8 mouse cellular contexts compared by ENCODE assay signal in the genomic region with DNA sequence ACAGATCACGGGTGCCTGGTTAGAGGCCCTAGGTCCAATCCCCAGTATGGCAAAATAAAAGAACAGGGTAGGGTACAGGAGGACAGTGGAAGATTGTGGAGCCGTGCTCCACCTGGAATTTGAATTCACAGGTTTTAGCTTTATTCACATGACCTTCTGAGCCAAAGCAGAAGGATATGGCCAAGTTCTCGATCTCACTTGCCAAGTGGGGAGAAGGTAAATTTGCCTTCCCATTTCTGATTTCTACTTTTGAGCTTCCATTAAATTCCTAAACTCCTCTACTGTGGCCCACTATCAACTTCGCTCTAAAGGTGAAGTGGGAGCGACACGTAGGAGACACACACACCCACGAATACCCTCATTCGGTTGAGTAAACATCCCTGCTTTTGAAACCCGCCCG. TPM values are rescaled to one million over a fixed set of nuclear protein-coding genes. Genes with fewer than 3 reads are reported as not detected.
DNase-seq lines count a peak whose midpoint lies in the region; ATAC-seq and TF ChIP-seq lines count a peak whose summit lies in the region.

No protein-coding gene starts in this region.

- H3K4me3 ChIP-seq in heart, embryonic 13.5 days: peak overlapping the region; percentile 90
- peak overlapping the region; percentile 83 for H3K4me3 ChIP-seq in ES-Bruce4 (ENCODE audit: low read depth, low read length)
- H3K4me3 ChIP-seq in forebrain, embryonic 14.5 days (ENCODE audit: low read depth, low read length): peak overlapping the region; percentile 96
- peak overlapping the region; percentile 96 for H3K4me3 ChIP-seq in liver, embryonic 15.5 days (replicated peaks)

- no peaks in the 10 kb centered on the region for H3K9me3 ChIP-seq in heart, embryonic 13.5 days
- no peaks in the 10 kb centered on the region for H3K9me3 ChIP-seq in ES-Bruce4 (replicated peaks; ENCODE audit: control insufficient read depth, insufficient read depth, low read length, poor library complexity, severe bottlenecking)
- no peaks in the 10 kb centered on the region for H3K9me3 ChIP-seq in forebrain, embryonic 14.5 days (replicated peaks; ENCODE audit: control insufficient read depth, low read length)
- no peaks in the 10 kb centered on the region for H3K9me3 ChIP-seq in liver, embryonic 15.5 days (replicated peaks)

- no peak for ATAC-seq in heart, embryonic 13.5 days (ENCODE audit: extremely low read depth, insufficient number of reproducible peaks, low FRiP score, low TSS enrichment)
- ATAC-seq in forebrain, embryonic 14.5 days: no peak
- ATAC-seq in liver, embryonic 15.5 days (ENCODE audit: insufficient read depth): no peak
- no peak for ATAC-seq in CD4-positive, CD25-positive, alpha-beta regulatory T cell, adult 4 months

- H3K36me3 ChIP-seq in heart, embryonic 13.5 days: peaks cover 11% of the 10 kb centered on the region
- H3K36me3 ChIP-seq in ES-Bruce4 (ENCODE audit: control insufficient read depth, insufficient read depth, low read length, poor library complexity, severe bottlenecking): peaks cover 22% of the 10 kb centered on the region
- H3K36me3 ChIP-seq in forebrain, embryonic 14.5 days (ENCODE audit: control insufficient read depth, insufficient read depth, low read length): peaks cover 24% of the 10 kb centered on the region
- H3K36me3 ChIP-seq in liver, embryonic 15.5 days (replicated peaks): peaks cover 32% of the 10 kb centered on the region

- DNase-seq in heart, adult 8-10 months (ENCODE audit: low spot score): no peak
- DNase-seq in forebrain, embryonic 14.5 days (ENCODE audit: low spot score): no peak
- DNase-seq in thymus, postnatal 25 days: no peak
- no peak for DNase-seq in urinary bladder, postnatal 25 days (ENCODE audit: low spot score)

- no peaks in the 10 kb centered on the region for H3K27me3 ChIP-seq in heart, embryonic 13.5 days (replicated peaks)
- H3K27me3 ChIP-seq in ES-Bruce4 (ENCODE audit: control insufficient read depth, insufficient read depth, low read length, poor library complexity, severe bottlenecking): no peaks in the 10 kb centered on the region
- H3K27me3 ChIP-seq in forebrain, embryonic 14.5 days (replicated peaks; ENCODE audit: control insufficient read depth, insufficient read depth, low read length): no peaks in the 10 kb centered on the region
- peaks cover 2% of the 10 kb centered on the region; the same call in 1 of the 2 replicates for H3K27me3 ChIP-seq in liver, embryonic 15.5 days

- peaks cover 54% of the 10 kb centered on the region for H3K4me1 ChIP-seq in heart, embryonic 13.5 days
- H3K4me1 ChIP-seq in ES-Bruce4 (ENCODE audit: control insufficient read depth, insufficient read depth, low read length): peaks cover 2% of the 10 kb centered on the region
- peaks cover 45% of the 10 kb centered on the region for H3K4me1 ChIP-seq in forebrain, embryonic 14.5 days (ENCODE audit: control insufficient read depth, insufficient read depth, low read length)
- H3K4me1 ChIP-seq in liver, embryonic 15.5 days (replicated peaks): peaks cover 57% of the 10 kb centered on the region

- TF ChIP-seq EP300 in ES-Bruce4 (IDR thresholded peaks at IDR 0.05; ENCODE audit: insufficient read depth, low read depth, low read length): no peak

- WGBS in heart, embryonic 13.5 days: 8% methylated on average over 10 of the region's 10 CpGs
- 14% methylated on average over 10 of the region's 10 CpGs for WGBS in forebrain, embryonic 14.5 days
- 10% methylated on average over 10 of the region's 10 CpGs for WGBS in liver, embryonic 15.5 days (ENCODE audit: insufficient replicate concordance)

- H3K4me2 ChIP-seq in heart, embryonic 13.5 days: peak overlapping the region; percentile 94
- H3K4me2 ChIP-seq in forebrain, embryonic 14.5 days (ENCODE audit: low read length): peak overlapping the region; percentile 84
- peak overlapping the region; percentile 89 for H3K4me2 ChIP-seq in liver, embryonic 15.5 days

- H3K27ac ChIP-seq in heart, embryonic 13.5 days (replicated peaks): peak overlapping the region; percentile 100
- 0 out of 2 replicates have a peak overlapping the region, but pooled peaks have one; percentile 13 for H3K27ac ChIP-seq in ES-Bruce4 (ENCODE audit: insufficient read depth, low read length)
- H3K27ac ChIP-seq in forebrain, embryonic 14.5 days (ENCODE audit: low read depth, low read length): peak overlapping the region; percentile 95; the same call in 1 of the 2 replicates
- H3K27ac ChIP-seq in liver, embryonic 15.5 days (replicated peaks): peak overlapping the region; percentile 99

- TF ChIP-seq CTCF in ES-Bruce4 (IDR thresholded peaks at IDR 0.05; ENCODE audit: low read depth, low read length): no peak

- no peak for TF ChIP-seq POLR2A in ES-Bruce4 (IDR thresholded peaks at IDR 0.05; ENCODE audit: insufficient read depth, low read length)

- H3K9ac ChIP-seq in heart, embryonic 13.5 days: peak overlapping the region; percentile 98
- peak overlapping the region; percentile 85 for H3K9ac ChIP-seq in ES-Bruce4 (ENCODE audit: low read depth, poor library complexity, severe bottlenecking)
- peak overlapping the region; percentile 95 for H3K9ac ChIP-seq in forebrain, embryonic 14.5 days (ENCODE audit: low read length)
- H3K9ac ChIP-seq in liver, embryonic 15.5 days: peak overlapping the region; percentile 94

RNA-seq across cellular contexts. Expression of a gene that starts 0.9 kb away (rescaled TPM):
- 67.2 and 70.8 TPM in 2 replicates for polyA plus RNA-seq in heart, embryonic 13.5 days (2015; fragmentation: Nextera tagmentation; extraction: Ambion mirVana)
- total RNA-seq in heart, adult 8-10 months (2022): 100 to 1,000 TPM; 462 to 530 (median 477) TPM
- polyA plus RNA-seq in ES-Bruce4 (2011; ENCODE audit: insufficient read depth, insufficient read length, low read depth, missing spikeins): 181 and 194 TPM in 2 replicates
- 28.0 and 38.6 TPM in 2 replicates for polyA plus RNA-seq in forebrain, embryonic 14.5 days (2014; fragmentation: Nextera tagmentation; extraction: Ambion mirVana)
- 18.8 and 20.8 TPM in 2 replicates for polyA plus RNA-seq in liver, embryonic 15.5 days (2015; fragmentation: Nextera tagmentation; extraction: Ambion mirVana)
- polyA plus RNA-seq in CD4-positive, CD25-positive, alpha-beta regulatory T cell, adult 4 months (2017; shearing (Covaris generic)): 10 to 100 TPM; 21.3 to 26.1 TPM

RNA-seq across cellular contexts. Expression of a gene that starts 20.8 kb away (rescaled TPM):
- polyA plus RNA-seq in heart, embryonic 13.5 days (2015; fragmentation: Nextera tagmentation; extraction: Ambion mirVana): 109 and 113 TPM in 2 replicates
- total RNA-seq in heart, adult 8-10 months (2022): 10 to 100 TPM; 36.0 to 43.5 (median 41.1) TPM
- 23.9 and 26.2 TPM in 2 replicates for polyA plus RNA-seq in ES-Bruce4 (2011; ENCODE audit: insufficient read depth, insufficient read length, low read depth, missing spikeins)
- polyA plus RNA-seq in forebrain, embryonic 14.5 days (2014; fragmentation: Nextera tagmentation; extraction: Ambion mirVana): 14.7 and 15.0 TPM in 2 replicates
- polyA plus RNA-seq in liver, embryonic 15.5 days (2015; fragmentation: Nextera tagmentation; extraction: Ambion mirVana): 21.1 and 21.4 TPM in 2 replicates
- polyA plus RNA-seq in CD4-positive, CD25-positive, alpha-beta regulatory T cell, adult 4 months (2017; shearing (Covaris generic)): not detected

RNA-seq across cellular contexts. Expression of a gene that starts 40.0 kb away (rescaled TPM):
- polyA plus RNA-seq in heart, embryonic 13.5 days (2015; fragmentation: Nextera tagmentation; extraction: Ambion mirVana): 53.3 and 56.4 TPM in 2 replicates
- 10 to 100 TPM; 30.9 to 33.4 (median 32.4) TPM for total RNA-seq in heart, adult 8-10 months (2022)
- 201 and 202 TPM in 2 replicates for polyA plus RNA-seq in ES-Bruce4 (2011; ENCODE audit: insufficient read depth, insufficient read length, low read depth, missing spikeins)
- polyA plus RNA-seq in forebrain, embryonic 14.5 days (2014; fragmentation: Nextera tagmentation; extraction: Ambion mirVana): 94.8 and 99.7 TPM in 2 replicates
- polyA plus RNA-seq in liver, embryonic 15.5 days (2015; fragmentation: Nextera tagmentation; extraction: Ambion mirVana): 26.1 and 29.8 TPM in 2 replicates
- polyA plus RNA-seq in CD4-positive, CD25-positive, alpha-beta regulatory T cell, adult 4 months (2017; shearing (Covaris generic)): 10 to 100 TPM; 50.8 to 52.7 TPM

RNA-seq across cellular contexts. Expression of a gene that starts 51.5 kb away (rescaled TPM):
- polyA plus RNA-seq in heart, embryonic 13.5 days (2015; fragmentation: Nextera tagmentation; extraction: Ambion mirVana): 10.7 and 11.8 TPM in 2 replicates
- total RNA-seq in heart, adult 8-10 months (2022): 10 to 100 TPM; 11.6 to 14.5 (median 12.9) TPM
- 27.3 and 31.1 TPM in 2 replicates for polyA plus RNA-seq in ES-Bruce4 (2011; ENCODE audit: insufficient read depth, insufficient read length, low read depth, missing spikeins)
- 17.6 and 21.6 TPM in 2 replicates for polyA plus RNA-seq in forebrain, embryonic 14.5 days (2014; fragmentation: Nextera tagmentation; extraction: Ambion mirVana)
- 8.6 and 8.7 TPM in 2 replicates for polyA plus RNA-seq in liver, embryonic 15.5 days (2015; fragmentation: Nextera tagmentation; extraction: Ambion mirVana)
- 10 to 100 TPM; 11.7 to 21.8 TPM for polyA plus RNA-seq in CD4-positive, CD25-positive, alpha-beta regulatory T cell, adult 4 months (2017; shearing (Covaris generic))

Comparison
In these comparisons a context has a peak if more than half of its experiments do, and no peak if none do; other contexts are left out.
1. H3K27ac ChIP-seq: peak in every context shown above with its lines; median percentile 100 in heart, embryonic 13.5 days; 99 in liver, embryonic 15.5 days; 95 in forebrain, embryonic 14.5 days; 13 in ES-Bruce4.
2. RNA of a gene that starts 20.8 kb away (polyA plus RNA-seq): 109 to 113 TPM in heart, embryonic 13.5 days, 23.9 to 26.2 TPM in ES-Bruce4, 21.1 to 21.4 TPM in liver, embryonic 15.5 days and 14.7 to 15.0 TPM in forebrain, embryonic 14.5 days; not detected in CD4-positive, CD25-positive, alpha-beta regulatory T cell, adult 4 months; every median in the first group is over 10 times any median in the second.
3. Peak in every context shown above with its lines, with median percentiles within 50 percentile points of each other: H3K4me2 ChIP-seq, H3K4me3 ChIP-seq and H3K9ac ChIP-seq.